Mouse (Mus musculus) A20 (cell line): ENCODE results near the gene Enpp1.
"Not testable (repeated sequence)": the region's sequence is repeated elsewhere in the genome, so short reads cannot be mapped to it uniquely, and the experiment has no call there.

Experiments
- DNase-seq: peaks from one replicate; pipeline ENCODE4 v3.0.0-alpha.2; 2011; ENCODE audit warnings: low read depth, low spot score

Gene Enpp1

GRCm38 (mm10) chr10:24638306-24639070 is 73.5 kb downstream of the Enpp1 start:
- no peak for DNase-seq

GRCm38 (mm10) chr10:24636986-24637385 is 75.0 kb downstream of the Enpp1 start:
- DNase-seq: no peak

- peak; percentile 8 for DNase-seq
Observed at GRCm38 (mm10) chr10:24635884-24636283, 76.1 kb downstream of the Enpp1 start.

- DNase-seq: no peak
Observed at GRCm38 (mm10) chr10:24635331-24635815, 76.6 kb downstream of the Enpp1 start.

GRCm38 (mm10) chr10:24634288-24634687 is 77.7 kb downstream of the Enpp1 start:
- no peak for DNase-seq

GRCm38 (mm10) chr10:24631122-24631521 is 80.8 kb downstream of the Enpp1 start:
- no peak for DNase-seq

GRCm38 (mm10) chr10:24630469-24631081 is 81.4 kb downstream of the Enpp1 start:
- DNase-seq: peak; percentile 69

- DNase-seq: no peak
Observed at GRCm38 (mm10) chr10:24629086-24629720, 82.8 kb downstream of the Enpp1 start.

- no peak for DNase-seq
Observed at GRCm38 (mm10) chr10:24628466-24628865, 83.5 kb downstream of the Enpp1 start.

GRCm38 (mm10) chr10:24627262-24627661 is 84.7 kb downstream of the Enpp1 start:
- DNase-seq: no peak

- peak; percentile 83 for DNase-seq
Observed at GRCm38 (mm10) chr10:24625060-24625701, 86.8 kb downstream of the Enpp1 start.

- peak; percentile 82 for DNase-seq
Observed at GRCm38 (mm10) chr10:24622586-24622985, 89.4 kb downstream of the Enpp1 start.

- DNase-seq: peak; percentile 66
Observed at GRCm38 (mm10) chr10:24621572-24621971, 90.4 kb downstream of the Enpp1 start.

- not testable (repeated sequence) for DNase-seq
Observed at GRCm38 (mm10) chr10:24616572-24616971, 95.4 kb downstream of the Enpp1 start.

- DNase-seq: no peak
Observed at GRCm38 (mm10) chr10:24615799-24616198, 96.2 kb downstream of the Enpp1 start.

- no peak for DNase-seq
Observed at GRCm38 (mm10) chr10:24614726-24615125, 97.2 kb downstream of the Enpp1 start.

- DNase-seq: no peak
Observed at GRCm38 (mm10) chr10:24609766-24610165, 102.2 kb downstream of the Enpp1 start.

- no peak for DNase-seq
Observed at GRCm38 (mm10) chr10:24609146-24609545, 102.8 kb downstream of the Enpp1 start.

GRCm38 (mm10) chr10:24603727-24604126 is 108.2 kb downstream of the Enpp1 start:
- DNase-seq: no peak

GRCm38 (mm10) chr10:24603035-24603434 is 108.9 kb downstream of the Enpp1 start:
- no peak for DNase-seq

GRCm38 (mm10) chr10:24599802-24600201 is 112.2 kb downstream of the Enpp1 start:
- DNase-seq: no peak

GRCm38 (mm10) chr10:24598693-24599092 is 113.3 kb downstream of the Enpp1 start:
- no peak for DNase-seq
